Mouse (Mus musculus): ENCODE measurements at regions not wholly inside any gene's neighbourhood (a gene's known extent, or its start where the extent isn't known, plus 50 kb on each side); places are given as distances from the start of the nearest gene placed in this dataset.

DNA sequence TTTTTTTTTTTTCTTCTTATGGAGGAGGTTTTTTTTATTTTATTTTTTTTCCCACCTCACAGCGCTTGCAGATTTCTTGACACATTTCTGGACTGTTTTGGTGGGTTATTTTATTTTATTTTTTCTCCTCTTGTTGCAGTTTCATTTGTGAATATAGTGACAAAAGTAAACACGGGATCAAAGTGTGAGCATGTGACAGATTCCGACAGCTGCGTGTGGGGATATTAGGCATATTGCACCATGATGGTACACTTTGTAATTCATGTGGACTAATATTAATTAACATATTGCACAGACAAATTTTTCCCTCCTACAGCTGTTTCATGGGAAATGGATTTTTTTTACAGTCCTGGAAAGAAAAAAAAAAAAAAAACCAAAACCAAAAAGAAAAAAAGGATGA is 483.2 kb upstream of the Tenm3 start:
- TF ChIP-seq POLR2A (IDR thresholded peaks at IDR 0.05; ENCODE audit: control insufficient read depth, low read depth, low read length) (no peak), CTCF (IDR thresholded peaks at IDR 0.05; ENCODE audit: control insufficient read depth, insufficient read depth, insufficient replicate concordance, low read depth, low read length) (no peak)
